Mouse (Mus musculus) cerebellum, postnatal 4 days (tissue): ENCODE data around the gene Polr2h.

Source experiments
- DNase-seq, 2 experiments: peaks; one replicate each; pipeline ENCODE4 v3.0.0; 2022; ENCODE audit warnings: low spot score in 2 of 2, mixed read lengths in 1 of 2

The Polr2h gene

DNA sequence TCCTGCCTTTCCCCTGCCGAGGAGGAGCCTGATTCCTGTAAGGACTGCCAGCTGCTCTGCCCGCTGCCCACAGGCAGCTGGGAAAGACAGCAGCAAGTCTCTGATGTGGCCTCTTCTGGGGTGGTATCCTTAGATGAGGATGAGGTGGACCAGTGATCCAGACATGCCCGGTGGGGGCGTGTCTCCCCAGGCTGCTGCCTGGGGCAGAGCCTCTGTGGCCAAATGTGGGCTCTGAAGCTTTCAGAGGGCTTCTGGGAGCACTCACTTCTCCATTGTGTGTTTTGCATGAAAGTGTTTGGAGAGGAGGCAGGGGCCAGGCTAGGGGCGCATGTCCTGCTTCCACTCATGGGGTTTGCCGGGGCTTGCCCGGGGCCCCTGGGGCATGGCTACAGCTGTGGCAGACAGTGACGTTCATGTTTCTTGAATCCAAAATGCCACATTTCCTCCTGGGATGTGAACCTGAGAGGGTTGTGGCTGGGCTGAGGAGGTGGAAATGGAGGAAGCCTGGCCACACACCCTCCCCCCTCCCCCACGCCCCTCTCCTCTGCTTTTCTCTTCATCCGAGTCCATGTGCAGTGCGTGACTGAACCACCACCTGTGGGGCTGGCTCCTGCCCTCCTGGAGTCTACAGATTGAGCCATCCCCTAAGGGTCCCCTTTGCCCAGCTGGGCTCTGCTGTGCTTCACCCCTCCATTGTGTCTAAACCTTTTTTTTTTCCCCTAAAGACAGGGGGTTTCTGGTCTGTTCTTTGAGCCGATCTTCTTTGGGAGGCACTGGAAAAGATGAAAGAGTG, 15.5 kb upstream of the Polr2h start:
- DNase-seq: no peak

GRCm38 (mm10) chr16:20702522-20702893, 15.0 kb upstream of the Polr2h start:
- DNase-seq: peak; percentile 63 to 77

GRCm38 (mm10) chr16:20703071-20703470, 14.4 kb upstream of the Polr2h start:
- no peak for DNase-seq

- DNase-seq: no peak
Observed at GRCm38 (mm10) chr16:20703699-20704400, 13.6 kb upstream of the Polr2h start.

DNA sequence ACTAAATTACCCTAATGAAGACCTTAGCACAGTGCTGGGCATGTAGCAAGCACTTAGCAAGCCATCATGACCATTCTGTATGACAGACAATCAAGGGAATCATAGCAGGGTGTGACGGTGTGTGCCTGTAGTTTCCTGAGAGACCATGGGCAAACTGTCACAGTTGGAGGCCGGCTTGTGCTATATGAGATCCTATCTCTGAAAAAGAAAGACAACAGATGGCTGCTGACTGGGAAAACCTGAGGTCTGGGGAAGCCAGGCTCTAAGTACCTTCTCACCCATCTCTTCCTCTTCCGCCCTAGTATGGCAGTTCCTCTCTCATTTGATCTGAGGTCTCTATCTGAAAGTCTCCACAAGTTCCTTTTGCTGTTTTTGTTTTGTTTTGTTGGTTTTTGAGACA, 11.7 kb upstream of the Polr2h start:
- DNase-seq: no peak

DNA sequence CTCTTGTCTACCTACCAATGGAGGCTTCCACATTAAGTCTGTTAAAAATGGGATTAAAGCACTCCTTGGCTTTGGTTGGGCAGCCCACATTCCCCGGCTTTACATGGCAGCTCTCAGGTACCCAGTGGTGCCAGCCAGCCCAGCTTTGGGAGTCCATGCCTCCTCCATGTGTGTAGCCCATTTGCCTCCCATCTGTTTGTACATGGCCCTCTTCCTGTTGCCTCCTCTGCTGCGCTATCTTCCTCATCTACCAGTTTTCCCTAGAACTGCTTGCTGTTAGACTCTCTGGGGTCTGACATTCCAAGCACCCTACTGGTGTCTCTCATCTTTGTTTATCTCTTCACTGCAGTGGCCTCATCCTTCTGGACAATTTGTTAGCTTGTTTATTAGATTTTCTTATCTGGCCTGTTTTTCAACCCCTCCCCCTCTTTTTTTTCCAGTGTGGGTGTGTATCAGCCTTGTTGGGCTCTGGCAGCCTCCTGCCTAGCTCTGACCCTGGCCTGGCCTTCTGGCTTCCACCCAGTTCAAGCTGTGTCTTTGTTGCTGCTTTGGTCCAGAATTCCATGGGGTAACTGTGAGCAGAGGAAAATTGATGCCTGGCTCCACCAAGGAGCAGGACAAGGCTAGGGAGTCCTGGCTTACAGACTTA, 10.9 kb upstream of the Polr2h start:
- DNase-seq: no peak

GRCm38 (mm10) chr16:20708220-20708938, 9.1 kb upstream of the Polr2h start:
- no peak for DNase-seq

- peak in 1 of 2 experiments; percentile 73 for DNase-seq
Observed at GRCm38 (mm10) chr16:20708939-20709734, 8.3 kb upstream of the Polr2h start.

- DNase-seq: no peak
Observed at GRCm38 (mm10) chr16:20710370-20710769, 7.1 kb upstream of the Polr2h start.

- no peak for DNase-seq
Observed at GRCm38 (mm10) chr16:20710810-20711209, 6.7 kb upstream of the Polr2h start.

DNA sequence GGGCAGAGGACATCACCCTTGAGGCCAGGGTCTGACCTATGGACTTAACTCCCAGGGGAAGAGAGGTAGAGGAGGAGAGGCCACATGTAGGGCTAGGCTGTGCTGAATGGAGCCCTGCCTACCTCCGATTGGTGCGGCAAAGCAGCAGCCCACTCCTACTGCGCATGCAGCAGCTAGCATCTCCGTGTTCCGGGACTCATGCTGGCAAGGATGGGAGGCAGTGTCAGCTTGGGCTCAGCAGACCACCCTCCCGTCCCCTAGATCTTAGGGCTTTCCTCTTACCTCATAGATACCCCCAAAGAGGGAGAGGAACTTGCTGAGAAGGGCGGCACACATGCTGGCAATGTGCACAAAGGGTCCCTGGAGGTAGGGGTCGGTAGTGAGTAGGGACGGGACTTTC, 5.3 kb upstream of the Polr2h start:
- DNase-seq: no peak

DNA sequence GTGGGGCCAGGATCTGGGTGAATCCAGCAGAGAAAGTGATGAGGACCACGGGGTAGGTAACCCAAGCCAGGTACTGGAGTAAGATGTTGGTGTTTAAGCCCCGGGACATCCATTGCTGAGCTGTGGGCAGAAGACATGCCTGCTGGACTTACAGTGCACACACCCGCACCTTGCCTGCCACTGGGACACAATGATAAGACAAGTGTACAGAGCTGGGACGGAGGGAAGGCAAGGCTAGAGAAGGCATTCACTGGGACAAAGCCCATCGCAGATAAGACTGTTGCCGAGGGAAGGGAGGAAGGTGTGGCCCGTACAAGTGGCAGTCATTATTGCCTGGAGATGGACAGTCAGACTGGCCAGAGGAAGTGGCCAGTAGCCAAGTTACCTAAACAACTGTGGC, 4.6 kb upstream of the Polr2h start:
- DNase-seq: no peak

DNA sequence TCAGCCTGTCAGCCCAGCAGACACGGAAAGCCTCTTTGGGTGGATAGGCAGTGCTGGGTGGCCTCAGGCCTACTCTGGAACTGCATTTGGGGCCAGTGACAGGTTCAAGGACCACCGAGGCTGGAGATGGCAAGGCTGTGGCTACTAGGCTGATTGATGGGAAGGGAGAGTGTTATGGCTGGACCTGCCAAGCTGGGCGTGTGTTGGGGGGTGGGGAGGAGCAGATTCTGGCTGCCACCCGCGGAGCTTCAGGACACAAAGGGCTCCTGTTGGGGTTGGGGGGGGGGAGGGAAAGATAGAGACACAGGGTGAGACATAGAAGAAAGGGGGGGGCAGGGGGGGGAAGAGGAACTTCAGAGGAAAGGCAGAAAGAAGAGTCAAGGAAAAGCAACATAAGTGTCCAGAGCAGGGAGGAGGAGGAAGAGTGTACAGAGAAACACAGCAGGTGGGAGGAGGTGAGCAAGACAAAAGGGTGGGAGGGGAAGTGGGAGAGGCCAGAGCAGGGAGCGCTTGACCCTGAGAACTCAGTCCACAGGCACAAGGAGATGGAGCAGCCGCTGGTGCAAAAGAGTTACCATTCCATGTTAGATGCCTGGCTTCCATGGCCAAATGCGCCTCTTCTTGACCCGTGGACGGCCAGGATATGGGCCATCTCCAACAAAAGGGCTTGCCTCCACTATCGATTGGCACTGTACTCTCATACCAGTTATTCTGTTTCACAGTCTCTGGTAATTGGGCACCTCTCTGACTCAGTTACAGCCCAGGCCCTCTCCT, 3.0 kb upstream of the Polr2h start:
- DNase-seq: no peak

- no peak for DNase-seq
Observed at GRCm38 (mm10) chr16:20715161-20715560, 2.3 kb upstream of the Polr2h start.

DNA sequence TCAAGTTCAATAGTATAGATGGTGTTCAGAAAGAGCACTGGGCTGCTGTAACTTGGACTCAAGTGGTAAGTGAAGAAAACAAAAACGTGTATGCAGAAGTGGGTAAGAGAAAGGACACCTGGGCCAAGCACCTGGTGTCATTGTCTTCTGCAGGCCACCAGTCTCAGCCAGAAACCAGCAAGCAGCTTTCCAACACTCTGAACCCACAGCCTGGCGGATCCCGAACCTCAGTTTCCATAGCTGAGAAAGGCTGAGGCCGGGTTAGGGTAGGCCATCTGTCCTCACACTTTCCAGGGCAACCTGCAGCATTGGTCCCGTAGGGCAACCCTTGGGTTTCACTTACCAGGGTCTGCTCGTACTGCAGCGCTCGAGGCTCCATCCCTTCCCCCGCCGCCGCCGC, 1.9 kb upstream of the Polr2h start:
- DNase-seq: no peak

- DNase-seq: peak; percentile 69 to 80
Observed at GRCm38 (mm10) chr16:20715976-20716840, 1.3 kb upstream of the Polr2h start.

DNA sequence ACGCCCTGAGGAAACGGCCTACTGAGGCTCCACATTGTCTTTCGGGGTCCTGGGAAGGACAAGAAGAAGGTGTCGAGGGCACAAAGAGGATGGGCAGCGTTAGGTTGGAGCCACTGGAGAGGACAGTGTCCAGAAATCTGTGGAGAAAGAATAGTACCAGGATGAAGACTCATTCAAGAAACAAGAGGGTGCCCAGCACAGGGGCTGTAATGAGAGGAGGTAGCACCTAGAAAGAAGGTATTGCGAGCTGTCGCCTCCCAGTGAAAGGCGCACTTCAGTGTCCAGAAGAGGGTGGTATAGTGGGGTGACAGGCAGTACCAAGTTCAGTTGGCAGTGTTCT, 654 bp upstream of the Polr2h start:
- DNase-seq: no peak

DNA sequence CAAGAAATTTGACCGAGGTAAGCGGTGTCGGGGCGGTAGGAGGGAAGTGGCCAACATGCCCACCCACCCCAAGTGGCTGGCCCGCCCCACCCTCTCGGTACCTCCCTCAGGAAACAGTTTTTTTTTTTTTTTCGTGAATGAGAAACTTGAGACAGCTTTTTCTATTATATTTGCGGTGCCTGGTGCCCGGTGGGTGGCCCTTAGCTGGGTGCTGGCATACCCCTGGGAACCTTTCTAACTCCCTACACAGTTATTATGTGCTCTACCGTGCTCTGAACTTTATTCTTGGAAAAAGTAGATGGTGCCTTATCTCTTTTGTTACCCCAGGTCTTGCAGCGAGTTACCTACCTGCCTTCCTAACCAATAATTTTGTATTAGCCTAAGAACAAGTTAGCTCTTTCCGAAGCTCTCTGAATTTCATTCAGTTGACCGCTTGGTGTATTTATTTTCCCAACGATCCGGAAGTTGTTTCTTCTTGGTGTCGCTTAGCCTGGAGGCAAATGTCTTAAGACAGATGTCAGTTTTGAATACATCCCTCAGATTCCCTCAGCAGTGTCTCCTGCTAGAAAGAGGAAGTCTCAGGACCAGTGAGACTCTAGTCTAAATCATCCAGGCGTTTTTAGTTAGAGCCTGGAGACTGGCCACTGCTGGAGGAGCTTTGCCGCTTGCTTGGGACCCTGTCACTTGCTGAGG, 659 bp downstream of the Polr2h start:
- no peak for DNase-seq

- DNase-seq: no peak
Observed at GRCm38 (mm10) chr16:20721808-20722207, 4.3 kb downstream of the Polr2h start.
